Mouse (Mus musculus) thymus, postnatal 0 days (tissue): ENCODE results near the gene Lyz2. TPM values are rescaled to one million over a fixed set of nuclear protein-coding genes. Genes with fewer than 3 reads are reported as not detected.
A peak's percentile ranks its signal among the peaks of the same experiment; 100 is the strongest.
"Not testable (repeated sequence)": the region's sequence is repeated elsewhere in the genome, so short reads cannot be mapped to it uniquely, and the experiment has no call there.

Experiments
- DNase-seq: peaks from one replicate; pipeline ENCODE4 v3.0.0-alpha.2; 2015; ENCODE audit warnings: low spot score
- polyA plus RNA-seq: library from polyadenylated mRNA; unstranded; fragments of >200 nt; fragmentation: Nextera tagmentation; extraction: Ambion mirVana; gene quantifications from 2 replicates; pipeline ENCODE4 v1.2.1, GENCODE M21; 2015

Gene Lyz2
- polyA plus RNA-seq, 1 experiment from 2014 or later: 114 TPM

DNA sequence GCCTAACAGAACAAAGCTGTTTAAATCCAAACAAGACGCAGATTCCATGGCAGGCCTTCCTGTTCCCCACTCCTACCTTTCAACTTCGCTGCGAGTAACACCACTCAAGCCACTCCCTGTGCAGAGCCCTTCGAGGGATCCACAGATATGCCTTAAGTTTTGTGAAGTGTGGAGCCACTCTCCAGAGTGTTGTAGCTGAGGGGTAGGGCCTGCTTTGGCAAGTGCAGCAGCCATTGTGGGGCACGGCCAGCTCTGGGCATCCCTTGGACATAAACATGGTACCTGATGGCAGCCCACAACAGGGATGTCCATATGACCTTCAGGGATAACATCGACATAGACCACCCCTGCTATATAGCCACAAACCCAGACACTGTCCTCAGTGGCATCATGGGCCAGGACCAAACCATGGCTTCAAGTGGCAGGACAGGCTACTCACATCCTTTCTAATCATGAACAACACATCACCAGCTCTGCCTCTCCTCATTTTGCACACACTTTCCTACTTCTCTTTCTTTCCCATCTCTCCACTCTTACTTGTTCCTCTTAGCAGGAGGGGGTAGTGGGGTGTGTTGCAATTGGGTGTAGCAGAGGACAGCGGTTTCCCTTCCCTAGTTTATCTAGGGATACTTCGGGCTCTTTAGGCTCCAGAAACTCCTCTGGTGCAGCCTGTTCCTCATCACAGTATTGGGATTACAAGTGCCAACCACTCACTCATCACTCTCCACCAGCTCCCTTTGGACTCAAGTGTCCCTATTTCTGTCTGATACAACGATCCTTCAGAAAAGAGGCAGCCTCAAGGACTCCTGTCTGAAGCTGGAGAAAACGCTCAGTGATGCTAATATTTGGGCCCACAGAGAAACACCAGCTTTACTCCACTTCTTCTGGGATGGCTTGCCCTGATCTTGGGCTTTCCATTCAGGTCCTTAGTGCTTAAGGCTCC is 2.7 kb upstream of the Lyz2 start:
- DNase-seq: no peak

DNA sequence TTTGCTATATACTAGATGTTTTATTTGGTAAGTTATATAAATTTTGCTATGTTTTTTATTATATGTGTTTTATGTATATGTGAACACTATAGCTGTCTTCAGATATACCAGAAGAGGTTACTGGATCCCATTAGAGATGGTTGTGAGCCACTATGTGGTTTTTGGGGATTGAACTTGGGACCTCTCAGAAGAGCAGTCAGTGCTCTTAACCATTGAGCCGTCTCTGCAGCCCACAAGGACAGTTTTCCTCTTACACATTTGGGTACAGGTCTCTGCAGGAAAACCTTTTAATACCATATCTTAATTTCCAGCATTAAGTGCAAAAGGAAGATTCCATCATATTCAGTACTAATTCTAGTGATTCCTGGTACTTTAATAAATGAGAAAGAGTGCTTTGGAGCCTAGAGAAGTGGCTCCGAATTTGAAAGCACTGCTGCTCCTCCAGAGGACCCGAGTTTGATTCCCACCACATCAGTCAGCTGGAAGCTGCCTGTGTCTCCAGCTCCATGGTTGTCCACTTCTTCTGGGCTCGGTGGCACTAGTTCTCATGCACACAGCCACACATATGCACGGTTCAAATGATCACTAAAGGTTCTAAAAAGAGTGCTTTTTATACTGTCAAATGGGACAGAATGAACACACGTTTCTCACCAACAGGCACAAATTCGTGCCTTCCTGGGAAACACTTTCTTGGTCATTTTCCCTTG is 1.9 kb upstream of the Lyz2 start:
- no peak for DNase-seq

DNA sequence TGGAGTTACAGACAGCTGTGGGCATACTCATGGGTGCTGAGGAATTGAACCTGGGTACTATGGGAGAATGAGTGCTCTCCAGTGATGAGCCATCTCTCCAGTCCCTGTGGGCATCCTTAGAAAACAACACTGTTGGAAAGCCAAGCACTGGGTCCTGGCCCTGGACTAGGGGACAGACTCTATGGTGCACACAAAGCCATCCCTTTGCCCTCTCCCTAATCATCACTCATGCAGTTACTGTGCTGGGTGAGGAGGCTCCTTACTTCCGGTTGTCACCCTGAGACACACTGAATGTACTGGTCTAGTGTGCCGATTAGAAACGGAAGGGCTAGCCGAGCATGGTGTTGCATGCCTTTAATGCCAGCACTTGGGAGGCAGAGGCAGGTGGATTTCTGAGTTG is 1.1 kb upstream of the Lyz2 start:
- not testable (repeated sequence) for DNase-seq

DNA sequence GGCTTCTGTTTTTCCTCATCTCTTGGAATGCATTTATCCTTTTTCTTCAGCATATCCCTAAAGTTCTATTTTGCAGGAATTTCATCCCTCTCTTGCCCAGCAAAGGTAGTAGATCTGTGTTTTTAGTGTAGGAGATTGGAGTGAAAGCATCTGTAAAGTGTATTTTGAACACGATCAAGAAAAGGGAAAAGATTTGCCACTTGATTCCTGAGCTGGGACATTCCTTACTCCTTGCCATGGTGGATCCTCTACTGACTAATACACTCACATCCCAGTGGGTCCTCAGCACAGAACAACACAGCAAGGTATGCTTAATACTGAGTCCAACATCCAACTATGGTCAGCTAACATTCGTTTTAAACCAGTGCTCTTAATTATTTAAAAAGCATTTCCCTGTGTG is 430 bp upstream of the Lyz2 start:
- no peak for DNase-seq

DNA sequence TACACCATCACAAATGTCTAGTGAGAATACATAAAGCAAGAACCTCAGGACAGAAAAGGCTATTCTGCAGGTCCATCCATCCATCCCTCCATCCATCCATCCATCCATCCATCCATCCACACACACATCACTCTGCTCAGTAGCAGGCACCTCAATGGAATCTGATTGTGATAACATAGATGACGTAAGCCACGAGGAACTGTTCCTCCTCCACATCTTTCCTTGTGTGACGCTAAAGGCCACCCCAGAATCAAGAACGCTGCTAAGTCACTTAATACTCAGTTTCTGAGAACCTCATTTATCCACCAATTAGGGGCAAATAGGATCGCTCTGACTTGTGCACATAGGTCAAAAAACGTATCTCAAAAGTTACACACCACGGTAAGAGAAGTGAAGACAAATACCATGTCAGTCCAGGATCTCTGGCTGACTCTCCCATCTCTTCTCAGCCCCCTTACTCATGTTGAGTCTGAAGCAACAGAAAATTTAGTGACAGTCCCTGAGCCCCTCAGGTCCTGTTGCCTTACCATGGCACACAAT is 670 bp downstream of the Lyz2 start:
- DNase-seq: no peak

DNA sequence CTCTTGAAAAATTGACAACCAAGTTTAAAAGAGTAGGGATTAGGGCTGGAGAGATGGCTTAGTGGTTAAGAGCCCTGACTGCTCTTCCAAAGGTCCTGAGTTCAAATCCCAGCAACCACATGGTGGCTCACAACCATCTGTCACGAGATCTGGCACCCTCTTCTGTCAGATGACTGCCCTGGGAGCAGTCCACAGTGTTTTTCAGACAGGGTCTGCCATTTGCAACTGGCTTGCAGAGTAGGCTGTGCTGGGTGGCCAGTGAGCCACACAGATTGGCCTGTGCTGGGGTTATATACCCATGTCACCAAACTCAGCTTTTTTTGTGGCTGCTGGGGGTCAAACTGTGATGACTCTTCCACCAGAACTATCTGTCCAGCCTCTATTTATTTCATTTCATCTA is 2.1 kb downstream of the Lyz2 start:
- DNase-seq: no peak

DNA sequence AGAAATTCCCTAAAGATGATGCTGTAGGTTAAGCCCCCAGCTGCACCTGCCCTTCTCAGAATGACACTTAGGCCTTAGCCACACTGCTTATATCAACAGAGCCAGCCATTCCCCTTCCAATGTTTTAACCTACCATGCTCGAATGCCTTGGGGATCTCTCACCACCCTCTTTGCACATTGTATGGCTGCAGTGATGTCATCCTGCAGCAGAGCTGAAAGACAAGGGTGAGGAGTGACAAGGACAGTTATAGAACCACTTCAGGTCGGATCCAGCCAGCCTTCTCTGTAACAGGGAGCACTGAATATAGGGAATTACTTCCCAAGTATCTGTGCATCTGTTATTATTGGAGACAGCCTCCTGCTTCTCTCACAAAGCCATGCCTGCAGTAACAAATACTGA is 3.6 kb downstream of the Lyz2 start:
- DNase-seq: not testable (repeated sequence)

DNA sequence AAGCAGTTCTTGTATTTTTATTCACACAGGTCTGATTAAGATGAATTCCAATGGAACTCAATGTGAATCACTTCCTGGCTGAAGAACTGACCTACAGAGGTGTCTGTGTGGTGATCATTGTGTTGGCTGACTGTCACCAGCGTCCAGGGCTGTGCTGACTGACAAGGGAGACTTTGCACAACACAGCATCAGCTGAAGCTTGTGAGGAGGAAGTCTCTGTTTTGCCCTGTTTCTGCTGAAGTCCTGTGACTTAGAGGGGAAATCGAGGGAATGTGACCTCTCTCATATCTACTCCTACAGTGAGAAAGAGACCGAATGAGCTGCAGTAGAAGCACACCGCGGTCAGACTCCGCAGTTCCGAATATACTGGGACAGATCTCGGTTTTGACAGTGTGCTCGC is 4.3 kb downstream of the Lyz2 start:
- not testable (repeated sequence) for DNase-seq

DNA sequence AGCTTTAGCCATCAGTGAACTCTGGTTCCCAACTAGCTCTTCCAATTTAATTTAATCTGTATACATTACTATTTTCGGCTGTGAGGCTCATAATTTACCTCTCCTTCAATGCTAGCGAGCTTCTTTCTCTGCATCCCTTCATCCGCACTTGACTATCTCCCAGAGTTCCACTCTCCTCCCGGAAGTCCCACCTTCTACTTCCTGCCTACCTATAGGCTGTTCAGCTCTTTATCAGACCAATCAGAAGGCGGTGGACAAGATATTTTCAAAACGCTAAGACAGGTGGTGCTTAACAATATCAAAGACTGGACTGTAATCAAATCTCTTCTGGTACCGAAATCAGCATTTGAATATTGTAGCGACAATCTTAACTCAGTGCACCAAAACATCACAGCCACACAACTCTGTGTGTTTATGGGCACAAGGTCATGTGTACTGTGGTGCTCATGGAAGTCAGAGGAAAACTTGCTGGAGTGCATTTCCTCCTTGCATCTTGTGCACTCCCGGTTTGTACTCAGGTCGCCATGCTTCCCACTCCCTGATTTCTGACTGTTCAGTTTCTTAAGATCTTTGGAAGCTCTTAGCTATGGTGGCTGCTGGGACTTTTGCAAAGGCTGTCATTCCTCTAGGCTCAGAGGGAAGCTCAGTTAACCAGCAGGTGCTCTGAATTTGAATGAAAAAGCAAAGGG is 6.3 kb downstream of the Lyz2 start:
- DNase-seq: no peak

DNA sequence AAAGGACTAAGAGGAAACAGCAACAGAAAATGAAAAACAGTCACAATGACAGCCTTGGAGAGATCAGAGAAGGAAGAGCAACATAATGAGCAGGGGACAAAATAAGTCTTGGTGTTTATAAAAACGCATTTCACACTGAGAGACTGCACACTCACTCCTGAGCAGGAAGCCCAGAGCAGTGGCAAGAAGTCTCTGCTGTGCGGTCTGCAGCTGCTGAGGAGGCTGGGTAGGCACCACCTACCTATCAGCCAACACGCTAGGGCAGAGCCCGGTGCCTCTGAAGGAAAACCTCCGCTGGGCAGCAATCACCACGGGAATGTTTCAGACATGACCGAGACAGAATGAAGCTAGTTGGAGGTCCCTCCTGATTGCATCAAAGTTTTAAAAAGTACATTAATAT is 7.5 kb downstream of the Lyz2 start:
- DNase-seq: not testable (repeated sequence)

DNA sequence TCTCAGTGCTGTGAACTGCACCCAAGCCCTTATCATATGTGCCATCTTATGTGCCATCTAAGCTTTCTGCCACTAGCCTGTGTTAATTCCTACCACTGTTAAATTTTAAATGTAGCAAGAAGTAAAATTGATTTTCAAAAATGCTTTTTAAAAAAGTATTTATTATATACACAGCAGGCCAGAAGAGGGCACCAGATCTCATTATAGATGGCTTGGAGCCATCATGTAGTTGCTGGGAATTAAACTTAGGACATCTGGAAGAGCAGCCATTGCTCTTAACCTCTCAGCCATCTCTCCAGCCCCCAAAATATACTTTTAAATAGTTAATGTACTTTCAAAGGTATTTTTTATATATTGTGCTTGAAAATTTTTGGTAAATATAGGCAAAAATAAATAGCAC is 10.1 kb downstream of the Lyz2 start:
- no peak for DNase-seq

DNA sequence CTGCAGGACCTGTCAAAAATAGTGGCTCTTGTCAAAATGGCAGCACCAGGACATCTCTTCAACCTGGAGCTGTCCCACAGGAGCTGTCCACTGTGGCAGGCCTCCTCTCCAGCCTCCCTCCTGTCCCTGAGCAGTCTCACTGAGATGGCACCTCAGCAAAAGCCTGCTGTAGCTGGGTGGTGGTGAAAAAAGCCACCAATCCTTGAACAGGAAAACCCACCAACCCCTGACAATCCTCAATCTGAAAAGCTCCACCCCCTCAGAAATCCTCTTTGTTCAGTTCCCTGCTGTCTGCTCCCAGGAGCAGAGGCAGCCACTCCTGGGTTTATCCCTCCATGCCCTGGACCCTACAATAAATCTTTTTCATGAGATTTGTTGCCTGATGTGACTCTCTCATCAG is 22.3 kb downstream of the Lyz2 start:
- no peak for DNase-seq

DNA sequence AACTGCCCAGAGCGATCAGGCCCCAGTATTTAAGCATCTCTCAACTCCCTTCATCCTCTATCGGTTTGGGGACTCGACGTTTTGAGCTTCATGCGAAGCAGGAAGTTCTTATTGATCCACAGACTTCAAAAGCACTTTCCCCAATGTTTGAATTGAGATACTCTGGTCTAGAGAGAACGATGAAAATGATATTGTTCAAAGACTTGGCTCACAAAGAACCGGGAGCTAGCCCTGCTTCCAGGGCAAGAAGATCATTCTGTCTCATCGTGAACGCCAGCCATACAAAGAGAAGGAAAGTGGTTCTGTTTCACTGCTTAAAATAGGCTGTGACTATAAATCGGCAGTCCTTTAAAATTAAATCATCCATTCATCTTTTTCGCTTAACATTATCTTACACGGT is 43.5 kb downstream of the Lyz2 start, which contains the start of gene 9530003J23Rik:
Gene 9530003J23Rik (minus strand): TSS at position 101 of the 400 bp plus-strand sequence.
- DNase-seq: no peak

DNA sequence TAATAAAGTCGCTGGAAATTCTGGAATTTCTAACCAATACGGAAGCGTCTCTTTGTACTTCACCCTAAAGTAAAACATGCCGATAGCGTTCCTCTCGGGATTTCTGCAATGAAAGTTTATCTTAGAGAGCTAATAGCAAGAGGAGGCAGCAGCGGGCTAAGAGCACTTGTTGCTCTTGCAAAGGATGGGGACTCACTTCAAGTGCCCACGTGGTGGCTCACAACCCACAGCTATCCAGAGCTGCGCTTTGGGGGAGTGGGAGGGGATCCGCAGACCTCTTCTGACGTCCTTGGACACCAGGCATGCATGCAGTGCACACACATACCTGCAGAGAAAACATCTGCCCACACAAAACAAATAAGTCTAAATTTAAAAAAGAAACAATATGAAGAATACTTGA is 46.3 kb downstream of the Lyz2 start:
- DNase-seq: no peak

DNA sequence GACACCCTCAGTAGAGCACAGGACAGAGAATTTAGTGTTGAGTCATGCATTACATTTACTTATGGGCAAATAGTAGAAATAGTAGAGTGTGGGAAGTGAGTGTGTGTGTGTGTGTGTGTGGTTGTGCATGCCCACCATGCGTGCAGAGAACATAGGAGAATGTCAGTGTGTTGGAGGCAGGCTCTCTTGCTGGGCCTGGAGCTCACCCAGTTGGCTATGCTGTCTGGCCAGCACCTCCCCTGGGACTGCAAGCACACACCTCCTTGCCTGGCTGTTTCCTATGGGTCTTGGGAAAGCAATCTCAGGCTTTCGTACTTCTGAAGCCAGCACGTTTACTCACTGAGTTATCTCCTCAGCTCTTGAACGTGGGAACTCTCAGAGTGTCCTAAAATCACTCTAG is 47.3 kb downstream of the Lyz2 start:
- DNase-seq: no peak

DNA sequence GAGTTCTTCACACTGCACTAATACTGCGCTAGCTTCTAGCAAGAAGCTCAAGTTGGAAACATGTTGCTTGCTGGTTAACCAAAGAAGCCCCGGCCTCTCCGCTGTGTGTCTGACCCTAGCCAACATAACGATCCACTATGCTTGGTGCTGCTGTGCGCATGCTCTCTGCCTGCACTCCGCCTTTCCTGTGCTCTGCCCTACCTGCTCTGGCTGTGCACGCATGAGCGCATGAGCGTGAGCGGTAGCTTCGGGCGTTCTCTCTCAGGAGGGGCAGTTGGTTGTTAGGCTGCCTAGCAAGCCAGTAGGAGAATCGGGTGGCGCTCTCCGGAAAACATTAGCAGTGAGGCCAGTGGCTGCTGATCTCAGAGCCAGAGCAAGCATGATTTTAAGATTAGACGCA is 52.3 kb downstream of the Lyz2 start:
- peak; percentile 4 for DNase-seq

Other genes starting within 250 kb of the Lyz2 start
- not detected in 2 replicates for gene Lrrc10, start 237.0 kb downstream of the Lyz2 start, polyA plus RNA-seq
- gene Cct2, start 218.5 kb downstream of the Lyz2 start, polyA plus RNA-seq: 263 and 270 TPM in 2 replicates
- gene Frs2, start 133.8 kb downstream of the Lyz2 start, polyA plus RNA-seq: 13.1 and 14.6 TPM in 2 replicates
- 89.8 and 97.7 TPM in 2 replicates for gene Yeats4, start 57.8 kb downstream of the Lyz2 start, polyA plus RNA-seq
- not detected in 2 replicates for gene 9530003J23Rik, start 43.6 kb downstream of the Lyz2 start, polyA plus RNA-seq
- 10.6 and 11.3 TPM in 2 replicates for gene Lyz1, start 10.5 kb upstream of the Lyz2 start, polyA plus RNA-seq
- gene Cpsf6, start 97.7 kb upstream of the Lyz2 start, polyA plus RNA-seq: 154 and 161 TPM in 2 replicates